Mouse (Mus musculus): ENCODE results near the gene Taok3. TPM values are rescaled to one million over a fixed set of nuclear protein-coding genes. Genes with fewer than 3 reads are reported as not detected.

Gene Taok3
- total and polyA plus RNA-seq, 3 experiments: 8.3 to 35.0 (median 17.4) TPM

DNA sequence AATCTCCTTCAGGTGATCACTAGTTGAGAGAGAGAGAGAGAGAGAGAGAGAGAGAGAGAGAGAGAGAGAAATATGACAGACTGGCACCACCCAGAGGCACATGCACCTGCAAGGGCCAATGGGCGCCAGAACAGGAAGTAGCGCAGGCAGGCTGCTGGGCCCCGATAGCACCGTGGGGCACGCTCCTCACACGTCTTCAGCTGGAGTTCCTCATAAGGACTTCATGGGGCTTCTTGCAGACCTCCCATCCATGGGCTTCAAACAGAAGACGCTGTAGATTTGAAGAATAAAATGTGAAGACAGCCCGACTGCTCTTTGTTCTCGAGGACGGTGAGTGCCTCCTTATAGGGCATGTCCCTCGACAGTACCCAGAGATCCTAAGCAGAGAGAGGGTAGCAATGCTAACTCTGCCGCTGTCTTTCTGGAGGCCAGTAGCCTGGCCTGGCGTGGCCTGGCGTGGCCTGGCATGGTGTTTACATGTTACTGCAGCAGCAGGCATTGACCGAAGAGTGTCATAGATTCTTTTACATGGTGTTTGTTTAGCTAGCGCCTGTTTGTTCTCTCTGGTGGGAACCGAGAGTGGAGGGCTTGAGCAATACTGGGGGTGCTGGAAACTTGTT, 13.6 kb downstream of the Taok3 start (continued):
- TF ChIP-seq MXI1 (IDR thresholded peaks at IDR 0.05; ENCODE audit: low read depth, low read length) (peak; percentile 88), RCOR1 (conservative IDR thresholded peaks at IDR 0.05; ENCODE audit: low read depth, low read length) (no peak), USF2 (conservative IDR thresholded peaks at IDR 0.05; ENCODE audit: low read depth, low read length) (no peak), CHD2 (IDR thresholded peaks at IDR 0.05; ENCODE audit: low read length) (no peak), MAFK (IDR thresholded peaks at IDR 0.05; ENCODE audit: insufficient replicate concordance, low read length) (no peak), MAX (IDR thresholded peaks at IDR 0.05; ENCODE audit: low read length) (peak; percentile 85), MEF2A (IDR thresholded peaks at IDR 0.05; ENCODE audit: borderline replicate concordance, low read depth, low read length) (peak; percentile 48; the same call in 1 of the 2 replicates), GABPA (IDR thresholded peaks at IDR 0.05; ENCODE audit: insufficient replicate concordance, low read depth, low read length) (no peak), JUN (IDR thresholded peaks at IDR 0.05; ENCODE audit: insufficient read depth, low read depth, low read length) (no peak), ZMIZ1 (IDR thresholded peaks at IDR 0.05; ENCODE audit: low read depth, low read length) (peak; percentile 47; the same call in 1 of the 2 replicates), ZNF384 (IDR thresholded peaks at IDR 0.05; ENCODE audit: low read depth, low read length) (no peak), UBTF (IDR thresholded peaks at IDR 0.05; ENCODE audit: low read depth, low read length) (0 out of 2 replicates have a peak, but pooled peaks have one; percentile 12), RAD21 (IDR thresholded peaks at IDR 0.05; ENCODE audit: low read depth, low read length) (no peak; the same call in 1 of the 2 replicates), JUND (conservative IDR thresholded peaks at IDR 0.05; ENCODE audit: low read depth, low read length) (peak; percentile 73), USF1 (IDR thresholded peaks at IDR 0.05; ENCODE audit: low read depth, low read length) (peak; percentile 67), KAT2A (IDR thresholded peaks at IDR 0.05; ENCODE audit: insufficient replicate concordance, low read length) (no peak), NELFE (IDR thresholded peaks at IDR 0.05; ENCODE audit: low read depth, low read length) (peak; percentile 58)

DNA sequence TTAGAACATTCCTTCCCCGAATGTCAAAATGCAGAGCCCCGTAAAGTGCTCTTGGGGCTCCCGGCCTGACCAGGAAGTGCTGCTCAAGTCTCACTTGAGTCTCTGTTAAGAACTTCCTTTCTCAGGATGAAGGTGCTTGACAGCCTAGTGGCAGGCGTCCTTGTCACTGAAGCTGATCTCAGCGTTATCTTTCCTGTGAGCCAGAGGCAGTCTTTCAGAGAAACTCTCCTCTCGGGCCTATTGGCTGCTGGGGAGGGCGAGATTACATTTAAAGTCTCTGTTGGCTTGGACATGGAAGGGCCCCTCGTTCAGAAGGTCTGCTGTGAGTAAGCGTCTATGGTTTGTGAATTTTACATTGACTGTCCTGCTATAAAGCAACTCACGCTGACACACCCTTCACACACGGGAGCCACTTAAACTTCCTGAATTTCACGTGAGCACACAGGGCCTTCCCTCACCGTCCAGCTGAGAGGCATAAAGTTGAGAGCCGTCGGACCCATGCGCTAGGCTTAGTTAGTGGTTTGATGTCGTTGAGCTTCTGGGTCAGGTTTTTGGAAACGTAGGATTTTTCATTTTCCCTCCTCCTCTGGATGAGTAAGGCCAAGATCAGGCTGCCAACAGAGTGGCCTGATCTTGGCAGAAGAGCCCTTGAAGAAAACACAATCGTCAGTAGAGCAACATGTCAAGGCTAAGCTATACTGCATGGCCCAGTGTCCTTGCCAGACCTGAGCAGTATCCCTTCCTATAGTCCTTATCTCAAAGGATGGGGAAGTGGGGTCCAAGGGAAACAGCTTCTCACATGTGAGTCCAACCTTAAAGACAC, 14.3 kb downstream of the Taok3 start:
- H3K4me2 ChIP-seq (ENCODE audit: insufficient read depth, low read depth, poor library complexity, severe bottlenecking): peak overlapping the region; percentile 74
- peak overlapping the region; percentile 89 for H3K9ac ChIP-seq (ENCODE audit: insufficient read depth, low read depth)
- in situ Hi-C loops (cut with MboI; ENCODE audit: low pct_ligation_motif_present, low pct_unique_long_range_greater_than_20kb, low sequenced_read_pairs): no loop called here
- H3K27ac ChIP-seq (ENCODE audit: insufficient read depth, low read depth): peak overlapping the region; percentile 79
- peaks cover 31 to 44% of the 10 kb centered on the region in 2 experiments for H3K4me1 ChIP-seq (ENCODE audit: control insufficient read depth in 1 of 2, insufficient read depth in 2 of 2)
- H3K79me2 ChIP-seq (replicated peaks; ENCODE audit: control insufficient read depth, extremely low read depth, insufficient read depth, poor library complexity, severe bottlenecking): peaks cover 37% of the 10 kb centered on the region
- TF ChIP-seq SMC3 (IDR thresholded peaks at IDR 0.05; ENCODE audit: low read depth, low read length) (no peak), MXI1 (IDR thresholded peaks at IDR 0.05; ENCODE audit: low read depth, low read length) (peak; percentile 62; the same call in 1 of the 2 replicates), GABPA (IDR thresholded peaks at IDR 0.05; ENCODE audit: insufficient replicate concordance, low read depth, low read length) (no peak), CHD1 (IDR thresholded peaks at IDR 0.05; ENCODE audit: low read depth, low read length) (peak; percentile 67; the same call in 1 of the 2 replicates), MAX (IDR thresholded peaks at IDR 0.05; ENCODE audit: low read length) (0 out of 2 replicates have a peak, but pooled peaks have one; percentile 22), ELF1 (IDR thresholded peaks at IDR 0.05; ENCODE audit: low read depth, low read length) (peak; percentile 84), MYC (IDR thresholded peaks at IDR 0.05; ENCODE audit: low read depth, low read length) (0 out of 2 replicates have a peak, but pooled peaks have one; percentile 10), BHLHE40 (IDR thresholded peaks at IDR 0.05; ENCODE audit: low read depth, low read length) (peak; percentile 91), SIN3A (IDR thresholded peaks at IDR 0.05; ENCODE audit: low read length) (peak; percentile 79), IRF4 (IDR thresholded peaks at IDR 0.05; ENCODE audit: low read depth, low read length) (0 out of 2 replicates have a peak, but pooled peaks have one; percentile 15), ZC3H11A (IDR thresholded peaks at IDR 0.05; ENCODE audit: low read depth, low read length) (no peak)
- dilution Hi-C loops (cut with MboI; ENCODE audit: extremely low pct_ligation_motif_present, extremely low pct_unique_long_range_greater_than_20kb, low sequenced_read_pairs): no loop called here
- H3K4me3 ChIP-seq (replicated peaks in 1 of 3; ENCODE audit: low read depth in 2 of 3, low read length in 2 of 3, poor library complexity in 1 of 3): peak overlapping the region; percentile 82 to 88 (median 83)
- H3K9me3 ChIP-seq (replicated peaks; ENCODE audit: low read length): no peaks in the 10 kb centered on the region
- peaks cover 0 to 16% of the 10 kb centered on the region in 2 experiments for H3K36me3 ChIP-seq (replicated peaks in 1 of 2; ENCODE audit: control insufficient read depth in 1 of 2, insufficient read depth in 1 of 2, low read length in 1 of 2)
- DNase-seq (ENCODE audit: extremely low read depth): peak; percentile 60
- H3K27me3 ChIP-seq (replicated peaks): no peaks in the 10 kb centered on the region
